Mouse (Mus musculus): Measurements from ENCODE around the gene Mepe.

DNA sequence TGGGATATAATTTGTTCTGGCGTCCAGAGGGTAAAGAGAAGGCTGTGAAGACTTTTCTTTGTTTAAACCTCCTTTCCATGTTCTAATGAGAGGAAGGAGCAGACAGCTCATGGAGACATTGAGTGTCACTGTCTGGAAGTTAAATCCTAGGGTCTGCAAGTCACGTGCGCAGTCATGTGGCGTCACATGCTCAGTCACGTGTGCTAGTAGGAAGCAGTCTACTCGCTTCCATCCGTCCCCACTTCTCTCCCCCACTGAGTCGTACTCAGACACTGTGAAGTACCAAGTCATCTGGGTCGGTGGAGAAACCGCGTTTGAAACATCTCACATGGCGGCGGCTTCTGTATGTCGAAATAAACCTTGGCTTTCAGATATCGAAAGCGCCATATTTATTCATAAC, 60.4 kb downstream of the Mepe start:
- no peak for TF ChIP-seq CTCF (IDR thresholded peaks at IDR 0.05; ENCODE audit: low read depth)
- TF ChIP-seq EP300 (IDR thresholded peaks at IDR 0.05; ENCODE audit: low read depth), result no peak

Data from liver, postnatal 0 days (tissue).